Mouse (Mus musculus) heart, postnatal 0 days (tissue): ENCODE results near the gene Fntb. TPM values are rescaled to one million over a fixed set of nuclear protein-coding genes. Genes with fewer than 3 reads are reported as not detected.
A peak's percentile ranks its signal among the peaks of the same experiment; 100 is the strongest.

Source experiments
- ATAC-seq: fragments of 200-750 bp; cut with Nextera tagmentation; 2 replicates; pipeline ENCODE4 v1.8.0; 2017; ENCODE audit warnings: low read depth, moderate number of reproducible peaks, moderate library complexity; ENCODE audit not compliant: insufficient read depth
- DNase-seq: peaks from one replicate; pipeline ENCODE4 v3.0.0-alpha.2; 2016; ENCODE audit warnings: low spot score
- H3K27ac ChIP-seq: fragments of 300-500 bp; sonication (generic); 2 replicates; pipeline ENCODE4 v1.5.1; 2014; ENCODE audit warnings: low read depth, mild to moderate bottlenecking
- H3K27me3 ChIP-seq: fragments of 300-500 bp; sonication (generic); 2 replicates; pipeline ENCODE4 v1.6.1; 2014; ENCODE audit warnings: low read length, mixed read lengths; ENCODE audit not compliant: control insufficient read depth, insufficient read depth
- H3K36me3 ChIP-seq: fragments of 300-500 bp; sonication (generic); replicated peaks from 2 replicates; pipeline ENCODE4 v1.6.1; 2014; ENCODE audit warnings: low read length, mixed read lengths; ENCODE audit not compliant: control insufficient read depth, insufficient read depth
- H3K4me1 ChIP-seq: fragments of 300-500 bp; sonication (generic); 2 replicates; pipeline ENCODE4 v1.6.1; 2014; ENCODE audit warnings: antibody characterized with exemption; ENCODE audit not compliant: control insufficient read depth, insufficient read depth
- H3K4me2 ChIP-seq: fragments of 300-500 bp; sonication (generic); 2 replicates; pipeline ENCODE4 v1.6.1; 2014; ENCODE audit warnings: low read depth, mild to moderate bottlenecking, low read length, moderate library complexity
- H3K4me3 ChIP-seq: fragments of 300-500 bp; sonication (generic); 2 replicates; pipeline ENCODE4 v1.5.1; 2014; ENCODE audit warnings: low read depth, low read length
- H3K9ac ChIP-seq: fragments of 300-500 bp; sonication (generic); replicated peaks from 2 replicates; pipeline ENCODE4 v1.6.1; 2014; ENCODE audit warnings: low read depth, low read length, mixed read lengths
- H3K9me3 ChIP-seq: fragments of 300-500 bp; sonication (generic); replicated peaks from 2 replicates; pipeline ENCODE4 v1.6.1; 2016; ENCODE audit warnings: low read length; ENCODE audit not compliant: control insufficient read depth
- CTCF ChIP-seq: IDR thresholded peaks from 2 replicates; pipeline ENCODE4 v1.5.1; 2016; ENCODE audit warnings: antibody characterized with exemption, control low read depth, low read depth
- EP300 ChIP-seq: IDR thresholded peaks from 2 replicates; pipeline ENCODE4 v1.6.1; 2016; ENCODE audit warnings: antibody characterized with exemption, low read depth
- WGBS: fragments of 180-500 bp; shearing (Covaris S2); extraction: QIAGEN DNeasy Blood & Tissue Kit; methylation state at CpG from one replicate; pipeline ENCODE4 v1.1.7; 2014; 5-methylcytosine and 5-hydroxymethylcytosine counted together
- polyA plus RNA-seq: library from polyadenylated mRNA; unstranded; fragments of >200 nt; fragmentation: Nextera tagmentation; extraction: Ambion mirVana; gene quantifications from 2 replicates; pipeline ENCODE4 v1.2.1, GENCODE M21; 2015
- total RNA-seq: library from RNA; depleted of rRNA; stranded (reverse); fragments of >200 nt; gene quantifications from 2 replicates; pipeline ENCODE4 v1.2.3, GENCODE M21; 2014; ENCODE audit warnings: low replicate concordance

Fntb gene
- total and polyA plus RNA-seq, 2 experiments from 2014 or later: 13.0 to 20.0 TPM

- peaks cover 7% of the 10 kb centered on the region; the same call in 1 of the 2 replicates for H3K36me3 ChIP-seq
- H3K4me1 ChIP-seq: no peaks in the 10 kb centered on the region
- no peaks in the 10 kb centered on the region for H3K9me3 ChIP-seq
- TF ChIP-seq CTCF: no peak
- no peak for TF ChIP-seq EP300
- no peak overlapping the region for H3K9ac ChIP-seq
- H3K27ac ChIP-seq: no peak overlapping the region
- ATAC-seq (no peak), DNase-seq (no peak)
- WGBS: 77% methylated on average over 6 of the region's 6 CpGs
- H3K27me3 ChIP-seq: no peaks in the 10 kb centered on the region
- no peak overlapping the region for H3K4me3 ChIP-seq
- H3K4me2 ChIP-seq: no peak overlapping the region
Measured at GRCm38 (mm10) chr12:76918113-76918512, 152.7 kb downstream of the Fntb start.

DNA sequence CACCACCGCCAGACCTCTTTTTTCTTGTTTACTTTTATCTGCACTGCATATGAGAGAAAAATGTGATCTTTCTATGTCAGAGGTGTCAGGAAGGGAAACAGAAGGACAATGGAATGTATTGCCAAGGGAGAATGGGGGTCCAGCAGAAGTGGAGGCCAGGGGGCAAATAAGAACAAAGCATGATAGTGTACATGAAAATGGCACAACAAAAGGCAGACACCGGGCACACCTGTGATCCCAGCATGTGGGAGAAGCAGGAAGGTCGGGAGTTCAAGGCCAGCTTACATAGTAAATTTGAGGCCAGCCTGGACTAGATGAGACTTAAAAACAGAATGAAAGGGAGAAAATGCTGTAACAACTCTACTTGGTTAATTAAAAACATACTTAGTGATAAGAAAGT, 153.5 kb downstream of the Fntb start:
- DNase-seq (no peak), ATAC-seq (no peak)
- H3K4me1 ChIP-seq: no peaks in the 10 kb centered on the region
- WGBS: 69% methylated on average over 3 of the region's 3 CpGs
- H3K27ac ChIP-seq: no peak overlapping the region
- no peaks in the 10 kb centered on the region for H3K27me3 ChIP-seq
- H3K9ac ChIP-seq: no peak overlapping the region
- H3K4me2 ChIP-seq: no peak overlapping the region
- no peaks in the 10 kb centered on the region for H3K9me3 ChIP-seq
- no peak overlapping the region for H3K4me3 ChIP-seq
- H3K36me3 ChIP-seq: peaks cover 7% of the 10 kb centered on the region; the same call in 1 of the 2 replicates
- TF ChIP-seq EP300 (no peak), CTCF (no peak)

DNA sequence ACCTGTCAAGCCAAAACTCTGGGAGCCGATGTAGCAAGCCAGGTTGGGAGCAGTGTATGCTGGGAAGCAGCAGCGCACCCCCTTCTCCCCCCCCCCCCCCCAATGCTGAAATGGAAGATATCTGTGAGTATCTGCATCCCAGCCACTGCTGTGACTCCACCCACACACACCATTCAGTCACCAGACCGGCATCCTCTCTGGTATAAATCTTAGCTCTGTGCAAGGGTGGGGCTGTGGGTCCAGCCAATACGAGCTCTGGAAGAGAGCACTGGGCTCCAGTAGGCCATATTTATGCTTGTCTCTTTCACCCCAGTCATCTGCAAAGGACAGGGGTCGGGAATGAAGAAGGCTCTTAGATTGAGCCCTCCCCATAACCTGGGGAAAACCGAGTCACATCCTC, 155.0 kb downstream of the Fntb start:
- Histone ChIP-seq H3K27me3 (no peaks in the 10 kb centered on the region), H3K27ac (no peak overlapping the region), H3K9me3 (no peaks in the 10 kb centered on the region), H3K4me3 (no peak overlapping the region), H3K36me3 (peaks cover 7% of the 10 kb centered on the region; the same call in 1 of the 2 replicates), H3K4me2 (no peak overlapping the region), H3K4me1 (no peaks in the 10 kb centered on the region), H3K9ac (no peak overlapping the region)
- TF ChIP-seq CTCF (no peak), EP300 (no peak)
- WGBS: 74% methylated on average over 6 of the region's 6 CpGs
- DNase-seq (no peak), ATAC-seq (no peak)

- Histone ChIP-seq H3K36me3 (peaks cover 7% of the 10 kb centered on the region; the same call in 1 of the 2 replicates), H3K27ac (no peak overlapping the region), H3K27me3 (no peaks in the 10 kb centered on the region), H3K4me3 (no peak overlapping the region), H3K4me1 (no peaks in the 10 kb centered on the region), H3K4me2 (no peak overlapping the region), H3K9me3 (no peaks in the 10 kb centered on the region), H3K9ac (no peak overlapping the region)
- DNase-seq (no peak), ATAC-seq (no peak)
- TF ChIP-seq CTCF (no peak), EP300 (no peak)
- 82% methylated on average over 8 of the region's 8 CpGs for WGBS
Measured at GRCm38 (mm10) chr12:76920990-76921389, 155.6 kb downstream of the Fntb start.

DNA sequence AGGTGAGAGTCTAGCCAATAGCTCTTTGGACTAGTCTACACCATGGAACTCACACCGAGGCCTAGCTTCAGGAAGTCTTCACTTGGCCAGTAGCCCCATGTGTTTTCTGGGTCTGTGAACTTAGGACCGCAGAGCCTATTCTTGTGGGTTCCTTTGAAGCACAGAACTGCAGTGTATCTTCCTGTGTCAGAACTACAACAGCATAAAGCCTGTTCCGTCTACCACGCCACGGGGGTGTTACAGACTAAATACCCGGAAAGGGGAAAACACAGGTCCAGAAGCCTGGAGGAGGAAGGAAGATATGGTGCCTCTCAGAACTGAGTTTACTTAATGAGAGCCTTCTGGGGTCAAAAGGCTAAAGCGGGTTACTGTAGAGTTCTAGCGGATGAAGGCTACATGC, 157.7 kb downstream of the Fntb start:
- Histone ChIP-seq H3K27me3 (no peaks in the 10 kb centered on the region), H3K9me3 (no peaks in the 10 kb centered on the region), H3K27ac (no peak overlapping the region), H3K4me3 (no peak overlapping the region), H3K36me3 (peaks cover 7% of the 10 kb centered on the region; the same call in 1 of the 2 replicates), H3K9ac (no peak overlapping the region), H3K4me2 (no peak overlapping the region), H3K4me1 (peaks cover 6% of the 10 kb centered on the region; the same call in 1 of the 2 replicates)
- DNase-seq (no peak), ATAC-seq (no peak)
- 76% methylated on average over 8 of the region's 8 CpGs for WGBS
- TF ChIP-seq EP300: 0 out of 2 replicates have a peak, but pooled peaks have one; percentile 29
- no peak for TF ChIP-seq CTCF
